Mouse (Mus musculus) thymus, adult 2 months (tissue): ENCODE measurements around the gene Mast2. TPM values are rescaled to one million over a fixed set of nuclear protein-coding genes. Genes with fewer than 3 reads are reported as not detected.

Experiments used
- DNase-seq: peaks from one replicate; pipeline ENCODE4 v3.0.0; 2021
- H3K27ac ChIP-seq: fragments of 200-500 bp; 2 replicates; pipeline ENCODE4 v1.5.1; 2012; ENCODE audit warnings: low read length, control low read depth; ENCODE audit not compliant: control insufficient read depth, insufficient read depth
- H3K27me3 ChIP-seq: fragments of 200-500 bp; 2 replicates; pipeline ENCODE4 v1.6.1; 2012; ENCODE audit warnings: mild to moderate bottlenecking, low read length, moderate library complexity, mixed read lengths; ENCODE audit not compliant: control insufficient read depth, insufficient read depth
- H3K36me3 ChIP-seq: fragments of 200-500 bp; 2 replicates; pipeline ENCODE4 v1.6.1; 2012; ENCODE audit warnings: mild to moderate bottlenecking, low read length, moderate library complexity; ENCODE audit not compliant: control insufficient read depth, insufficient read depth
- H3K4me1 ChIP-seq: fragments of 200-500 bp; replicated peaks from 2 replicates; pipeline ENCODE4 v1.6.1; 2012; ENCODE audit warnings: low read length; ENCODE audit not compliant: control insufficient read depth, insufficient read depth
- H3K4me3 ChIP-seq: fragments of 200-500 bp; 2 replicates; pipeline ENCODE4 v1.5.1; 2012; ENCODE audit warnings: mild to moderate bottlenecking, low read length, control low read depth, moderate library complexity; ENCODE audit not compliant: control insufficient read depth, insufficient read depth
- CTCF ChIP-seq: fragments of 200-500 bp; IDR thresholded peaks from 2 replicates; pipeline ENCODE4 v1.5.1; 2012; ENCODE audit warnings: mild to moderate bottlenecking, control low read depth, low read length, moderate library complexity, borderline replicate concordance; ENCODE audit not compliant: control insufficient read depth, poor library complexity, insufficient read depth; ENCODE audit errors: extremely low read depth
- POLR2A ChIP-seq: fragments of 200-500 bp; IDR thresholded peaks from 2 replicates; pipeline ENCODE4 v1.6.1; 2012; ENCODE audit warnings: mild to moderate bottlenecking, low read length, control low read depth, moderate library complexity; ENCODE audit not compliant: control insufficient read depth, poor library complexity, insufficient read depth; ENCODE audit errors: extremely low read depth
- WGBS: fragments of 180-500 bp; shearing (Covaris S2); methylation state at CpG from one replicate; pipeline ENCODE4 v1.1.7; 2018; 5-methylcytosine and 5-hydroxymethylcytosine counted together
- polyA plus RNA-seq: library from polyadenylated mRNA; depleted of rRNA; stranded (reverse); fragments of >200 nt; gene quantifications from 2 replicates; pipeline ENCODE4 v1.2.3, GENCODE M21; 2012

Mast2 gene
- polyA plus RNA-seq, 1 experiment = 110 TPM

DNA sequence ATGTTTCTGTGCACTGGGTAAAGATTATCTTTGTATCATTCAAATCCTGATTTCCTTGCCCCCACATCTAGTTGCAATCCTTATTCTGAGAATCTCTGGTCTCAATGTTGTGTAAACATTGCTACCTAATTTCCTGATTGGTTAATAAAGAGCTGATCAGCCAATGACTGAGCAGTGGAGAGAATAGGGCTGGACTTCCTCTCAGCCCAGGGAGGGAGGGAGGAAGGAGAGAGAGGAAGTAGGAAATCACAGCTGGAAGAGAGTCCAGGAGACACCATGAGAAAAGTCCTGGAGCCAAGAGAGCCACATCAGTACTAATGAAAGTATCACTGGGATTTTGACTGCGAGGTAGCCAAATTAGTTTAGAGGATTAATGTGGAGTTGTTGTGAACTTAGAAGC lies 127.7 kb downstream of the Mast2 start:
- Histone ChIP-seq H3K4me3 (no peak overlapping the region), H3K27ac (no peak overlapping the region), H3K36me3 (no peaks in the 10 kb centered on the region), H3K4me1 (no peaks in the 10 kb centered on the region), H3K27me3 (no peaks in the 10 kb centered on the region)
- DNase-seq = no peak
- WGBS = 98% methylated on average over 1 of the region's 1 CpGs
- TF ChIP-seq CTCF = no peak
- TF ChIP-seq POLR2A = no peak

DNA sequence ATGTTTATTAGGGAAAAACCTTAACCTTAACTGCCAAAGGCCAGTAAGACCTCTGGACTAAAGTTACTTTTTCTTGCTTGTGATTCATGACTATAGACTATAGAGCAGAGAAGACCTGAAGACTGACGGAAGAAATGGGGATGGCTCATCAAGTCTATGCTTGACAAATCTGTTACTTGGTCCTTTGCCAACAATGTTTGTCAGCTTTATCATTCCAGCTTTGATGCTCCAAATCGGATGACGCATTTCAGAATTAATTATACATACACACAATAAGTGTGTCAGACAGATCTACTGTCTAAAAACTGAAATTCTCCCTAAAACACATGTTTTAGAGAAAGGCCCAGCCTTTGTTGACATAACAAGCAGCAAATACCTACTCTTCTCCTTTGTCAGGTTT lies 134.7 kb downstream of the Mast2 start:
- no peak overlapping the region for H3K27ac ChIP-seq
- H3K27me3 ChIP-seq = no peaks in the 10 kb centered on the region
- no peak for DNase-seq
- TF ChIP-seq POLR2A = no peak
- WGBS = 98% methylated on average over 3 of the region's 3 CpGs
- no peak overlapping the region for H3K4me3 ChIP-seq
- no peaks in the 10 kb centered on the region for H3K36me3 ChIP-seq
- no peaks in the 10 kb centered on the region for H3K4me1 ChIP-seq

DNA sequence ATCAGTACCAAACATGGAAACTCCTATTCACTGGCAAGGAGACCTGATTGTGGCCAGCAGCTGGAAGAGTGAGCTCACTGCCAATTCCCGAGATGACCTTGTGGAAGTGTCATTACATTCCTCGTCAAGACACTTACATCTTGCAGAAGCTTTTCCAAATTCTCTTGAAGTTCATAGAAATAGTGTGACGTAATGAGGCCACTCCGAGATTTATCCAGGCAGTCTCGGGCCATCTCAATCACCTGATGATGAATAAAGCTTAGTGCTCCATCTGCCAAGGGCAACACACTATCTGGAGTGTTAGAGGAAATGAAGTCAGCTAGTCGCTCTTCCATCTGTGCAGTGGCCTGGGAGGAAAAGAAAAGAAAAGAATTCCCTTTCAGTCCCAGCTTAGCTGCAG lies 141.9 kb downstream of the Mast2 start:
- whole genome bisulfite sequencing = 95% methylated on average over 6 of the region's 6 CpGs
- DNase-seq = no peak

DNA sequence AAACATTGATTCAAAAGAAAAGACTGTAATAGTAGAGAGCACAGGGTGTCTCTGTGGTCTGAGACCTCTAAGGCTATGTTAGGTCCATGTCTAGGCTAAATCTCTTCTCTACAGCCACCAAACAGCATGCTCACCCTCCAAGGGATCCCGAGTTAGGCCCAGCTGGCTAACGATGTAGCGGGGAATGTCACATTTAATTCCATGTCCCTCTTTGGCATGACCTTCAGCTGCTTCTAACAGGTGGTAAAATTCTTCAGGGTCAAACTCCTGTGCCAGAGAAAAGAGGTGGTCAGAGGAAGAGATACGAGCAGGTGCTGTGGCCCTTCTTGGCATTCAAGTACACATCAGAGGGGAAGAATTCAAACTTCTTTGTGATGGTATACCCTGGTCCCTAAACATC lies 146.4 kb downstream of the Mast2 start:
- peaks cover 20% of the 10 kb centered on the region for H3K36me3 ChIP-seq
- 99% methylated on average over 4 of the region's 4 CpGs for WGBS
- no peak overlapping the region for H3K27ac ChIP-seq

More for the DNA sequence above, 141.9 kb downstream of the Mast2 start:
- Histone ChIP-seq H3K4me1 (no peaks in the 10 kb centered on the region), H3K36me3 (peaks cover 6% of the 10 kb centered on the region), H3K27ac (no peak overlapping the region), H3K4me3 (no peak overlapping the region), H3K27me3 (no peaks in the 10 kb centered on the region)
- TF ChIP-seq CTCF = no peak
- TF ChIP-seq POLR2A = no peak

DNA sequence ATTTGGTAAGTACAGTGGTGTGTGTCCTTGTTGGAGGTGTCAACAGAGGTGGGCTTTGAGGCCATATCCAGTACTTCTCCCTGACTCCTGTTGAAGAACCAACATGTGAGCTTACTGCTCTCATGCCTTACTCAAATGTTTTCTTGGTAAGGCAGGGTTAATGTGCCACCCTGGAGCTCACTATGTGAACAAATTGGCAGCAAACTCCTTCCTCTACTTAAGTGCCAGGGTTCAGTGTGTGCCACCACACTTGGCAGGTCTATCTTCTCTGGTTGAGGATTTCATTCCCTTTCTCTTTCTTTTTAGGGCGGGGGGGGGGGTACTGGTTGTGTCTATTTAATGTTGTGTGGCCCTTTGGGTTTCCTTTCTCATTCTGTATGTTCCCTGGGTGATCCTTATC lies 159.4 kb downstream of the Mast2 start:
- Histone ChIP-seq H3K4me3 (no peak overlapping the region), H3K36me3 (peaks cover 6% of the 10 kb centered on the region; the same call in 1 of the 2 replicates), H3K4me1 (no peaks in the 10 kb centered on the region), H3K27ac (no peak overlapping the region), H3K27me3 (no peaks in the 10 kb centered on the region)
- TF ChIP-seq CTCF (no peak), POLR2A (no peak)
- no peak for DNase-seq
- 30% methylated on average over 1 of the region's 1 CpGs for WGBS

More for the DNA sequence above, 146.4 kb downstream of the Mast2 start:
- no peak for TF ChIP-seq POLR2A
- no peak for TF ChIP-seq CTCF
- no peak overlapping the region for H3K4me3 ChIP-seq
- H3K27me3 ChIP-seq = no peaks in the 10 kb centered on the region
- no peaks in the 10 kb centered on the region for H3K4me1 ChIP-seq
- no peak for DNase-seq

GRCm38 (mm10) chr4:116300878-116301355 lies 163.1 kb downstream of the Mast2 start:
- TF ChIP-seq POLR2A (no peak), CTCF (no peak)
- Histone ChIP-seq H3K36me3 (no peaks in the 10 kb centered on the region), H3K27ac (no peak overlapping the region), H3K4me3 (no peak overlapping the region), H3K4me1 (no peaks in the 10 kb centered on the region), H3K27me3 (no peaks in the 10 kb centered on the region)
- DNase-seq = no peak
- 20% methylated on average over 4 of the region's 4 CpGs for WGBS

GRCm38 (mm10) chr4:116293296-116293695 lies 170.7 kb downstream of the Mast2 start:
- no peak for TF ChIP-seq CTCF
- TF ChIP-seq POLR2A = no peak
- Histone ChIP-seq H3K4me1 (no peaks in the 10 kb centered on the region), H3K27ac (no peak overlapping the region), H3K4me3 (no peak overlapping the region), H3K27me3 (no peaks in the 10 kb centered on the region), H3K36me3 (no peaks in the 10 kb centered on the region)
- no peak for DNase-seq
- WGBS = 89% methylated on average over 12 of the region's 12 CpGs
